Mouse (Mus musculus): Measurements from ENCODE around the gene Rapgef3.

GRCm38 (mm10) chr15:97808532-97808931 lies 40.8 kb upstream of the Rapgef3 start:
- no peak for TF ChIP-seq TAL1 (IDR thresholded peaks at IDR 0.05; ENCODE audit: low read length)
- no peak for TF ChIP-seq GATA1 (IDR thresholded peaks at IDR 0.05; ENCODE audit: low read length)
